Mouse (Mus musculus): ENCODE data around the gene Bcl2l10.

Bcl2l10 gene

GRCm38 (mm10) chr9:75347458-75347857 is at the start of gene Bcl2l10:
TSS of gene Bcl2l10 (plus strand) at chr9:75347758.
- DNase-seq, result no peak

- DNase-seq, result peak; percentile 38
Measured at GRCm38 (mm10) chr9:75299342-75299741, 48.2 kb upstream of the Bcl2l10 start.

GRCm38 (mm10) chr9:75303033-75303432 is 44.5 kb upstream of the Bcl2l10 start:
- DNase-seq, result no peak

- peak; percentile 35 for DNase-seq
Measured at GRCm38 (mm10) chr9:75303701-75304261, 43.8 kb upstream of the Bcl2l10 start.

- DNase-seq, result no peak
Measured at GRCm38 (mm10) chr9:75304286-75304685, 43.3 kb upstream of the Bcl2l10 start.

- no peak for DNase-seq
Measured at GRCm38 (mm10) chr9:75306126-75306898, 41.2 kb upstream of the Bcl2l10 start, which contains the start of gene Gnb5. TSS of gene Gnb5 (plus strand) at chr9:75306288.

GRCm38 (mm10) chr9:75307015-75307414 is 40.5 kb upstream of the Bcl2l10 start:
- no peak for DNase-seq

- peak; percentile 53 for DNase-seq
Measured at GRCm38 (mm10) chr9:75308621-75309020, 38.9 kb upstream of the Bcl2l10 start.

GRCm38 (mm10) chr9:75312008-75312407 is 35.5 kb upstream of the Bcl2l10 start:
- peak; percentile 84 for DNase-seq

- peak; percentile 58 for DNase-seq
Measured at GRCm38 (mm10) chr9:75313138-75313831, 34.3 kb upstream of the Bcl2l10 start.

- DNase-seq, result peak; percentile 89
Measured at GRCm38 (mm10) chr9:75313832-75314516, 33.6 kb upstream of the Bcl2l10 start.

GRCm38 (mm10) chr9:75314517-75315105 is 32.9 kb upstream of the Bcl2l10 start:
- no peak for DNase-seq

- DNase-seq, result no peak
Measured at GRCm38 (mm10) chr9:75315238-75315637, 32.3 kb upstream of the Bcl2l10 start.

- DNase-seq, result no peak
Measured at GRCm38 (mm10) chr9:75316771-75317170, 30.8 kb upstream of the Bcl2l10 start.

- DNase-seq, result no peak
Measured at GRCm38 (mm10) chr9:75318196-75318595, 29.4 kb upstream of the Bcl2l10 start.

GRCm38 (mm10) chr9:75319365-75319764 is 28.2 kb upstream of the Bcl2l10 start:
- peak; percentile 75 for DNase-seq

- no peak for DNase-seq
Measured at GRCm38 (mm10) chr9:75322099-75322885, 25.3 kb upstream of the Bcl2l10 start.

- no peak for DNase-seq
Measured at GRCm38 (mm10) chr9:75328047-75328446, 19.5 kb upstream of the Bcl2l10 start.

- no peak for DNase-seq
Measured at GRCm38 (mm10) chr9:75330821-75331220, 16.7 kb upstream of the Bcl2l10 start.

GRCm38 (mm10) chr9:75334440-75334839 is 13.1 kb upstream of the Bcl2l10 start:
- DNase-seq, result no peak

GRCm38 (mm10) chr9:75338016-75338415 is 9.5 kb upstream of the Bcl2l10 start:
- DNase-seq, result no peak

- no peak for DNase-seq
Measured at GRCm38 (mm10) chr9:75342433-75342832, 5.1 kb upstream of the Bcl2l10 start.
